Mouse (Mus musculus) adrenal gland, adult 18-20 months (tissue): Measurements from ENCODE around the gene Prdx6b. TPM values are rescaled to one million over a fixed set of nuclear protein-coding genes. Genes with fewer than 3 reads are reported as not detected.

ENCODE experiments used
- DNase-seq, 2 experiments: peaks; one replicate each; pipeline ENCODE4 v3.0.0; 2021 to 2022; ENCODE audit warnings: low spot score in 2 of 2
- total RNA-seq, 2 experiments: library from RNA; stranded (reverse); gene quantifications; 1 replicate in 1 of 2; 2 replicates in 1 of 2; pipeline ENCODE4 v1.2.3; 2021

Gene Prdx6b
- total RNA-seq, 2 experiments from 2014 or later: not detected

GRCm38 (mm10) chr2:80322878-80323277 lies 30.6 kb downstream of the Prdx6b start:
- no peak for DNase-seq

GRCm38 (mm10) chr2:80325779-80326178 lies 33.5 kb downstream of the Prdx6b start:
- no peak for DNase-seq

GRCm38 (mm10) chr2:80327272-80327671 lies 35.0 kb downstream of the Prdx6b start:
- DNase-seq: no peak

GRCm38 (mm10) chr2:80328961-80329653 lies 36.8 kb downstream of the Prdx6b start:
- DNase-seq: no peak

GRCm38 (mm10) chr2:80340537-80340936 lies 48.3 kb downstream of the Prdx6b start:
- DNase-seq: no peak

Other genes with a start within 250 kb of the Prdx6b start
- 10 to 100 TPM; 15.0 to 16.4 TPM for gene Pde1a, start 163.0 kb upstream of the Prdx6b start, total RNA-seq
- gene Dnajc10, start 23.0 kb downstream of the Prdx6b start, total RNA-seq: 10 to 100 TPM; 41.1 to 46.5 TPM
- 100 to 1,000 TPM in 1 of 2 experiments, 1 to 10 TPM in 1; 3.9 to 181 TPM for gene Frzb, start 155.2 kb downstream of the Prdx6b start, total RNA-seq